Mouse (Mus musculus): ENCODE data around the gene Map4k2.

Gene Map4k2

DNA sequence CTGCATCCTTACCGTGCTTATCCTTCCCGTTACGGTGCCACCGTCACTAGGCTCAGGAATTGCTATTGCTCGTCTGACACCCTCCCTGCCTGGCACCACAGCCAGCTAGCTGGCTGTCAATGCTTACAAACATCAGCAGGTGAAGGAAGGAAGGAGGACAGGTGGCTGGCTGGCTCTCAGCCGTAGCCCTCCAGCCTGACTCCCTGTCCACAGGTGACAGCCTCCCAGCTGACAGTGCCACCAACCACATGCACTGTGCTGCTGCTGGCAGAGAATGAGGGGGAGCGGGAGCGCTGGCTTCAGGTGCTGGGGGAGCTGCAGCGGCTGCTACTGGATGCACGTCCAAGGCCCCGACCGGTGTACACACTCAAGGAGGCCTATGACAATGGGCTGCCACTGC, 22.8 kb upstream of the Map4k2 start:
- no peak for DNase-seq

GRCm38 (mm10) chr19:6321358-6321757, 19.6 kb upstream of the Map4k2 start:
- DNase-seq = no peak

- no peak for DNase-seq
Measured at GRCm38 (mm10) chr19:6321786-6322621, 18.9 kb upstream of the Map4k2 start.

GRCm38 (mm10) chr19:6324751-6325150, 16.2 kb upstream of the Map4k2 start:
- DNase-seq = no peak

DNA sequence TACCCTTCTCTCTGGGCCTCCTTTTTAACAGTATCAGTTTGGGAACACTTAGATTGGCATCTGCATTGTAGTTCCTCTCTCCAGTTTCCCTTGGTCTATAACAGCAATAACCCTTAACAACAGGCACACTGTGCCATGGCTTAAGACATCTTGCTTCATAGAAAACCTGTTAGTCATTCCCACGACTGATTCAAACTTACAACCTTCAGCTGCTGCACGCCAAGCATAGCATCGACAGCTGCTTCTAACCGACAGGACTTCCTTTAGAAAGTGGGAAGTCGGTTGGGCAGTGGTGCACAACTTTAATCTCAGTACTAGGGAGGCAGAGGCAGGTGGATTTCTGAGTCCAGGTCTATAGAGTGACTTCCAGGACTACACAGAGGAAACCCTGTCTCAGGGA, 9.8 kb upstream of the Map4k2 start:
- no peak for DNase-seq

DNA sequence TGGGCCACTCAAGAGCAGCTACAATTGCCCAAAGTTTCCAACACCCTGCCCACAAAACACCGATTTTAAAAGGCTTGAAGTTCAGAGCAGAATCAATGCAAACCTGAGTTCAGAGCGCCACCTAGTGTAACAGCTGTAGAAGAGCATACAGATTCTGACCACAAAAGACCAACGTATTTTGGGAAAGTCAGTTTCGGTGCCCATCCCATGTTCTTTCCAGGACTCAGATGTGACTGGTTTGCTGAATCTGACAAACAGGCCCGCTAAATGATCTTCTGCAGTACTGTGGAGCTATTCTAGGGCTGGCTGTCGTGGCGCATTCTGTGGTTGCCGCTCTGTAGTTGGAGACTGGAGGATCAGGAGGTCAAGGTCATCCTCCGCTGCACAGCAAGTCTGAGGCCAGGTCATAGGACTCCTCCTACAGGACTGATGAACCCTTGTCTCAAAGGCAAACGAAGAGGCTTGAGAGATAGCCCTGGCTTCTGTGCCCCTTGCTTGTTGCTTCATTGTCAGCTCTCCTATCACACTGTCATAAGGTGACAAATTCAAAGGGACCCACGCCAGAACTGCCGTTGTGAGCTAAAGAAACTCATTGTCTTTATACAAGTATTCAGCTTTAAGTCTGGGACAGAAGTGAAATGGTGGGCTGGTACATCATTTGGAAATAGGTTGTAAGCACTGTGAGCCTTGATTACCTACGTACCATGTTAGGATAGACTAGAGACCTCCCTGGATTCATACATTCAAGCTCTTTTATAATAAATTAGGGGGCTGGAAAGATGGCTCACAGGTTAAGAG, 9.0 kb upstream of the Map4k2 start:
- DNase-seq = peak in 1 of 2 experiments; percentile 43

- DNase-seq = no peak
Measured at GRCm38 (mm10) chr19:6333761-6334595, 7.0 kb upstream of the Map4k2 start.

DNA sequence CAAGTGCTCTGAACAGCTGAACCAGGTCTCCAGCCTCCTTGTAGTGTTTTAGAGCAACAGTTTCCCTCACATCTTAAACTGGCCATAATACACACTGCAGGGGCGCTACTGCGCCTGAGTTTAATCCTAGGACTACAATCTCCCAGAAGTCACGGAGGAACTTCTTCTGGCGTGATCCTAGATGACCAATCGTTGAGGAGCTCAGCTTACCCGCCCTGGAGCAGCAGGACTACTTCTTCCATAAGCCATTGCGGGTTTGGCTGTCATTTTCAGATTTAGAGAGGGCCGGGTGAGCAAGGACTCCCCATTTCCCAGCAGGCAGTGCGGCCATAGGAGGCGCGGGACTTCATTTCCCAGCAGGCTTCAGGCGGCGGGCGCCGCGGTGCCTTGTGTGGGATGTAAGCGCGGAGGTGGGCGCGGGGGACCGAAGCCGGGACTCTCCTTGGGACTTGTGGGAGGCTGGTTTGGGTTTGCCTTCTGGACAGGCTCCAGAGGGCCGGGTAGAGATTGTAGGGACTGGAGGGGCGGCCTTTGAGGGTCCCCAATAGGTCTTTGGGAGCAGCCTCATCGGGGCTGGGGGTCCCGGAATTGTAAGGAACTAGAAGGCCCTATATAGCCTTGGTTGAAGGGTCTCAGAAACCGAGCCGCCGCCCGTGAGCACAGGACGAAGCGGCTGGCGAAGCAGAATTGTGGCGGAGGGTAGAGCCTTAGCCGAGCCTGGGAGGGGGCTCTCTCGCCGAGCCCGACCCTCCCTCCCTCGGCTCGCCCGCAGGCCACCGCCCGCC, 6.1 kb upstream of the Map4k2 start, which contains the start of gene Men1:
Gene Men1 (plus strand): TSS at position 307 of the 785 bp plus-strand sequence.
- peak; percentile 82 to 83 for DNase-seq

DNA sequence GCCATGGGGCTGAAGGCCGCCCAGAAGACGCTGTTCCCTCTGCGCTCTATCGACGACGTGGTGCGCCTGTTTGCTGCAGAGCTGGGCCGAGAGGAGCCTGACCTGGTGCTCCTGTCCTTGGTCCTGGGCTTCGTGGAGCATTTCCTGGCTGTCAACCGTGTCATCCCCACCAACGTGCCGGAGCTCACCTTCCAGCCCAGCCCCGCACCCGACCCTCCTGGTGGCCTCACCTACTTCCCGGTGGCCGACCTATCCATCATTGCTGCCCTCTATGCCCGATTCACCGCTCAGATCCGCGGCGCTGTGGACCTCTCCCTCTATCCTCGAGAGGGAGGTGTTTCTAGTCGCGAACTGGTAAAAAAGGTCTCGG, 5.5 kb upstream of the Map4k2 start:
- peak in 1 of 2 experiments; percentile 26 for DNase-seq

- DNase-seq = no peak
Measured at GRCm38 (mm10) chr19:6336920-6337319, 4.0 kb upstream of the Map4k2 start.

DNA sequence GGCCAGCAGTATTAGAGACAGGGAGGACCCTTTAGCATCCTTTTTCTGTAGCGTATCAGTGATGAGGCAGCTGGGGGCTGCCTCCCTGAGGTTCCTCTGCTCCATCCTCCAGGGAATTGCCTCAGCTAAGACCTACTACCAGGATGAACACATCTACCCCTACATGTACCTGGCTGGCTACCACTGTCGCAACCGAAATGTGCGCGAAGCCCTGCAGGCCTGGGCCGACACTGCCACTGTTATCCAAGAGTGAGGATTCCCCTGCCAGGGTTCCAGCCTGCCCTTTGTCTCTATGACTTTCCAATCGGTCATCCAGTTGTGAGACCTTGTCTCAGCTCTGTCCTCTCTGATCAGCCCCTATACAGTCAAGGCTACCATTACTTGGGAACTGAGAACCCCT, 2.8 kb upstream of the Map4k2 start:
- no peak for DNase-seq

- no peak for DNase-seq
Measured at GRCm38 (mm10) chr19:6338716-6339115, 2.2 kb upstream of the Map4k2 start.

- DNase-seq = no peak
Measured at GRCm38 (mm10) chr19:6339191-6339590, 1.7 kb upstream of the Map4k2 start.

DNA sequence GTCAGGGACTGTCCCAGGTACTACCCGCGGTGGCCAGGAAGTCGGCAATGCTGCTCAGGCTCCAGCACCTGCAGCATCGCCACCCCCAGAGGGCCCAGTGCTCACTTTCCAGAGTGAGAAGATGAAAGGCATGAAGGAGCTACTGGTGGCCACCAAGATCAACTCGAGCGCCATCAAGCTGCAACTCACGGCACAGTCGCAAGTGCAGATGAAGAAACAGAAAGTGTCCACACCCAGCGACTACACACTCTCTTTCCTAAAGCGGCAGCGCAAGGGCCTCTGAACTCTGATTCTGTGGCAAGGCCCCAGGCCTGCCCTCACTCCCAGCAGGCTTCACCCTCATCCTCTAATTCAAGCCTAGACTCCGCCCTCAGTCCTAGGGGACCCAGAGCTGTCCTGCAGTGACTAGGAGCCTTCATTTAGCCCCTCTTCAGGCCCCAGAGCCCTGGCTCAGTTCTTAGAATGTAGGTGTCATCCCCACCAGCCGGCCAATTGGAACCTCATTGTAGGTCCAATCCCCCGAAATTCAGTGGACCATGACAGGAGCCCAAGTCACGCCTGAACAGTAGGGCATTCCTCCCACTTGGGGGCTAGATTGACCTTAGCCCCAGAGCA, 938 bp upstream of the Map4k2 start:
- peak; percentile 68 for DNase-seq

GRCm38 (mm10) chr19:6341453-6342077, 630 bp downstream of the Map4k2 start:
- peak; percentile 32 to 42 for DNase-seq

GRCm38 (mm10) chr19:6342276-6342933, 1.5 kb downstream of the Map4k2 start:
- peak in 1 of 2 experiments; percentile 33 for DNase-seq

- DNase-seq = no peak
Measured at GRCm38 (mm10) chr19:6343066-6343925, 2.4 kb downstream of the Map4k2 start.

DNA sequence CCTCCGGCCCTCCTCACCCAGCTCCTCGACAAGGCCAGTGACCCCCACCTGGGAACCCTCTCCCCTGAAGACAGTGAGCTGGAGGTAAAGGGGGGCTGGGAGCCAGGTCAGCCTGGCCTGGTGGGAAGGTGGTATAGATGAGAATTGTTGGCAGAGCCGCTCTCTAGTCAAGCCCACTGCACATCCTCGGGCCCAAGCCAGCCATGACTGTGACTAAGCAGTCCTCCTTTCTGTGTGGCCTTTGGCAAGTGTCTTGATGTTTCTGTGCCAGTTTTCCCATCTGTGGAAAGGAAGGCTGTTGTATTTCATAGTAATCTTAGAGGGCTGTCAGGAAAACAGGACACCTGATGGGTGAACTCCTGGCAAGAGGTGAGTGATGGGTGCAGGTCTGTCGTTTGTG, 3.1 kb downstream of the Map4k2 start:
- no peak for DNase-seq

DNA sequence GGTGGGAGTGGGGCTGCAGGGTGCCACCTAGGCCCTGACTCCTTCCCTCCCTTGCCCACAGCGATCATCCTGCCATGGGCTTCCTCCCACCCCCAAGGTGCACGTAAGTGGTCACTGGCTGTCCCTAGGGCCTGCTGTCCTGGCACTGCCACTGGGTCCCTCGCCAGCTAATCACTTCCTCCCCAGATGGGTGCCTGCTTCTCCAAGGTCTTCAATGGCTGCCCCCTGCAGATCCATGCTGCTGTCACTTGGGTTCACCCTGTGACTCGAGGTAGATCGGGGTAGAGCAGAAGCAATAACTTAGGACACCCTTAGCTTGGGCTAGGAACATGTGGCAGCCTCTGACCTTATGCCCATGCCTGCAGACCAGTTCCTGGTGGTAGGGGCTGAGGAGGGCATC, 5.1 kb downstream of the Map4k2 start:
- DNase-seq = no peak

- no peak for DNase-seq
Measured at GRCm38 (mm10) chr19:6346661-6347060, 5.7 kb downstream of the Map4k2 start.
